Mouse (Mus musculus) ES-E14 (cell line): ENCODE data around the gene Tceal5. TPM values are rescaled to one million over a fixed set of nuclear protein-coding genes. Genes with fewer than 3 reads are reported as not detected.

Experiments
- DNase-seq: peaks from one replicate; pipeline ENCODE4 v3.0.0-alpha.2; 2013; ENCODE audit warnings: low read depth, low spot score
- H3K27ac ChIP-seq: 2 replicates; pipeline ENCODE4 v1.5.1; 2012; ENCODE audit warnings: low read depth, mild to moderate bottlenecking, low read length, moderate library complexity, mixed read lengths; ENCODE audit not compliant: poor library complexity, insufficient read depth, severe bottlenecking
- H3K36me3 ChIP-seq: 2 replicates; pipeline ENCODE4 v1.6.1; 2012; ENCODE audit warnings: mild to moderate bottlenecking, low read length, moderate library complexity, mixed read lengths; ENCODE audit not compliant: control insufficient read depth, poor library complexity, insufficient read depth, severe bottlenecking
- H3K4me1 ChIP-seq, 2 experiments: fragments of 150-350 bp in 1 of 2; sonication (generic) in 1 of 2; 2 replicates each; pipeline ENCODE4 v1.6.1; 2012; ENCODE audit warnings: low read length in 2 of 2, mild to moderate bottlenecking in 1 of 2, mixed read lengths in 1 of 2; ENCODE audit not compliant: control insufficient read depth in 2 of 2, insufficient read depth in 2 of 2, poor library complexity in 1 of 2
- H3K4me3 ChIP-seq, 2 experiments: fragments of 150-350 bp in 1 of 2; sonication (generic) in 1 of 2; 2 replicates each; pipeline ENCODE4 v1.5.1; 2012; ENCODE audit warnings: low read length in 2 of 2, low read depth in 1 of 2, mild to moderate bottlenecking in 1 of 2, mixed read lengths in 1 of 2; ENCODE audit not compliant: insufficient read depth in 1 of 2, poor library complexity in 1 of 2, severe bottlenecking in 1 of 2
- H3K9ac ChIP-seq: 2 replicates; pipeline ENCODE4 v1.6.1; 2012; ENCODE audit warnings: low read depth, mild to moderate bottlenecking, low read length, mixed read lengths; ENCODE audit not compliant: poor library complexity, insufficient read depth, severe bottlenecking
- H3K9me3 ChIP-seq: fragments of 150-350 bp; sonication (generic); 2 replicates; pipeline ENCODE4 v1.6.1; 2012; ENCODE audit warnings: low read depth, mild to moderate bottlenecking, low read length; ENCODE audit not compliant: control insufficient read depth, insufficient read depth
- CHD2 ChIP-seq: IDR thresholded peaks from 2 replicates; pipeline ENCODE4 v1.6.1; 2014; ENCODE audit warnings: mild to moderate bottlenecking, low read depth, low read length, inconsistent platforms
- HCFC1 ChIP-seq: IDR thresholded peaks from 2 replicates; pipeline ENCODE4 v1.6.1; 2012; ENCODE audit warnings: low read length, inconsistent platforms, borderline replicate concordance; ENCODE audit not compliant: insufficient read depth
- MAFK ChIP-seq: IDR thresholded peaks from 2 replicates; pipeline ENCODE4 v1.6.1; 2014; ENCODE audit warnings: mild to moderate bottlenecking, low read depth, low read length, inconsistent platforms; ENCODE audit not compliant: insufficient read depth
- ZC3H11A ChIP-seq: IDR thresholded peaks from 2 replicates; pipeline ENCODE4 v1.6.1; 2012; ENCODE audit warnings: low read depth, mild to moderate bottlenecking, inconsistent platforms, low read length, borderline replicate concordance
- ZNF384 ChIP-seq: IDR thresholded peaks from 2 replicates; pipeline ENCODE4 v1.6.1; 2012; ENCODE audit warnings: low read depth, low read length, inconsistent platforms
- in situ Hi-C, 2 experiments: fragments of 600-800 bp; cut with MboI; formaldehyde crosslinking; loops; one replicate each; pipeline ENCODE4 v1.15.1; 2025; ENCODE audit warnings: low sequenced_read_pairs in 2 of 2, inconsistent platforms in 1 of 2; ENCODE audit not compliant: unreplicated experiment in 2 of 2
- total RNA-seq: library from RNA; depleted of rRNA; stranded (reverse); fragments of 300-350 nt; gene quantifications from 2 replicates; pipeline ENCODE4 v1.2.3, GENCODE M21; 2012; rRNA removed

Gene Tceal5
- total RNA-seq, 1 experiment, result 6.2 TPM

DNA sequence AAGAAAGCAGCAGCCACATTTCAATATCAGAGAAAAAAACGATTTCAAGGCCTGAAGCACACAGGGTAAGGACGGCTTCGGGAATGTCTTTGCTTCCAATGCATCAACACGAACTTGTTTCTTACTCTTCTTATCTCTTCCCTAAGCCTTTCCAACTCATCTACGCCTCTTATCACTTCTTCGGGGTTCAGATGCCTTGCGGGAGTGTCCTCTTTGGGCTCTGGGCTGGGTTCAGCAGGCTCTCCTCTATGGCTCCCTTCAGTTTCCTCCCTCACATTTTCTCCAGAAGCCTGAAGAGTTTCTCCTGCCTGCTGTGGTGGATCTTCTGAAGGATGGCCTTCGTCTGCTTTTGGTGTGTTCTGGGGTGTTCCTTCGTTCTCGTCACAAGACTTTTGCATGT, 33.1 kb downstream of the Tceal5 start:
- no peak overlapping the region for H3K27ac ChIP-seq
- H3K9ac ChIP-seq, result peak overlapping the region; percentile 59; the same call in 1 of the 2 replicates

More for the DNA sequence above, 33.1 kb downstream of the Tceal5 start:
- H3K36me3 ChIP-seq, result no peaks in the 10 kb centered on the region
- no peak for TF ChIP-seq HCFC1
- no peak for TF ChIP-seq ZC3H11A
- no peak for TF ChIP-seq ZNF384
- no peak for TF ChIP-seq MAFK
- no peak for TF ChIP-seq CHD2
- DNase-seq, result no peak
- H3K4me1 ChIP-seq, result peaks cover 0 to 3% of the 10 kb centered on the region in 2 experiments; a peak in 1 of 4 replicates
- in situ Hi-C loops, result no loop called here
- H3K9me3 ChIP-seq, result no peaks in the 10 kb centered on the region
- peak overlapping the region; percentile 53 to 76 for H3K4me3 ChIP-seq

Other genes starting within 250 kb of the Tceal5 start
- 54.2 and 89.3 TPM in 2 replicates for gene Arxes2, start 210.1 kb downstream of the Tceal5 start, total RNA-seq
- gene Arxes1, start 170.5 kb downstream of the Tceal5 start, total RNA-seq, result 17.7 and 30.7 TPM in 2 replicates
- 43.2 and 54.1 TPM in 2 replicates for gene Bex2, start 135.6 kb downstream of the Tceal5 start, total RNA-seq
- 3.0 and 6.6 TPM in 2 replicates for gene Nxf3, start 118.6 kb downstream of the Tceal5 start, total RNA-seq
- 49.2 and 68.7 TPM in 2 replicates for gene Bex4, start 64.9 kb downstream of the Tceal5 start, total RNA-seq
- gene Tceal8, start 31.5 kb downstream of the Tceal5 start, total RNA-seq, result 35.5 and 76.2 TPM in 2 replicates
- gene Tceal7, start 10.9 kb upstream of the Tceal5 start, total RNA-seq, result 1.2 and 2.8 TPM in 2 replicates
- 389 and 461 TPM in 2 replicates for gene Bex1, start 11.6 kb upstream of the Tceal5 start, total RNA-seq
- 121 and 243 TPM in 2 replicates for gene Tceal9, start 41.2 kb upstream of the Tceal5 start, total RNA-seq
- 358 and 629 TPM in 2 replicates for gene Bex3, start 66.4 kb upstream of the Tceal5 start, total RNA-seq